Mouse (Mus musculus) midbrain, embryonic 13.5 days (tissue): ENCODE data around the gene Fsip1. TPM values are rescaled to one million over a fixed set of nuclear protein-coding genes. Genes with fewer than 3 reads are reported as not detected.
A peak's percentile ranks its signal among the peaks of the same experiment; 100 is the strongest.

Source experiments
- ATAC-seq: fragments of 200-750 bp; cut with Nextera tagmentation; 2 replicates; pipeline ENCODE4 v1.8.0; 2017; ENCODE audit warnings: mild to moderate bottlenecking, moderate TSS enrichment, moderate library complexity
- H3K27ac ChIP-seq: fragments of 300-500 bp; sonication (generic); 2 replicates; pipeline ENCODE4 v1.5.1; 2015; ENCODE audit warnings: inconsistent platforms, mild to moderate bottlenecking, moderate library complexity
- H3K27me3 ChIP-seq: fragments of 300-500 bp; sonication (generic); 2 replicates; pipeline ENCODE4 v1.6.1; 2015; ENCODE audit warnings: mild to moderate bottlenecking, inconsistent platforms
- H3K36me3 ChIP-seq: fragments of 300-500 bp; sonication (generic); 2 replicates; pipeline ENCODE4 v1.6.1; 2015; ENCODE audit warnings: mild to moderate bottlenecking, inconsistent platforms
- H3K4me1 ChIP-seq: fragments of 300-500 bp; sonication (generic); replicated peaks from 2 replicates; pipeline ENCODE4 v1.6.1; 2015; ENCODE audit warnings: inconsistent platforms
- H3K4me2 ChIP-seq: fragments of 300-500 bp; sonication (generic); replicated peaks from 2 replicates; pipeline ENCODE4 v1.6.1; 2015; ENCODE audit warnings: moderate library complexity, mild to moderate bottlenecking, inconsistent platforms
- H3K4me3 ChIP-seq: fragments of 300-500 bp; sonication (generic); replicated peaks from 2 replicates; pipeline ENCODE4 v1.5.1; 2015; ENCODE audit warnings: mild to moderate bottlenecking, inconsistent platforms
- H3K9ac ChIP-seq: fragments of 300-500 bp; sonication (generic); replicated peaks from 2 replicates; pipeline ENCODE4 v1.6.1; 2015; ENCODE audit warnings: mild to moderate bottlenecking, inconsistent platforms
- H3K9me3 ChIP-seq: fragments of 300-500 bp; sonication (generic); 2 replicates; pipeline ENCODE4 v1.6.1; 2016; ENCODE audit warnings: mild to moderate bottlenecking, inconsistent platforms
- WGBS: fragments of 180-500 bp; shearing (Covaris S2); methylation state at CpG from one replicate; pipeline ENCODE4 v1.1.7; 2015; 5-methylcytosine and 5-hydroxymethylcytosine counted together
- polyA plus RNA-seq: library from polyadenylated mRNA; unstranded; fragments of >200 nt; fragmentation: Nextera tagmentation; extraction: Ambion mirVana; gene quantifications from 2 replicates; pipeline ENCODE4 v1.2.1, GENCODE M21; 2015

The Fsip1 gene
- polyA plus RNA-seq, 1 experiment from 2014 or later = 1.6 TPM

GRCm38 (mm10) chr2:118248966-118249365, 7.8 kb downstream of the Fsip1 start:
- Histone ChIP-seq H3K27me3 (no peaks in the 10 kb centered on the region), H3K4me2 (no peak overlapping the region), H3K27ac (no peak overlapping the region), H3K9me3 (no peaks in the 10 kb centered on the region), H3K4me3 (no peak overlapping the region), H3K9ac (no peak overlapping the region), H3K36me3 (no peaks in the 10 kb centered on the region), H3K4me1 (no peaks in the 10 kb centered on the region)
- ATAC-seq = no peak
- 75% methylated on average over 12 of the region's 12 CpGs for WGBS

GRCm38 (mm10) chr2:118248016-118248415, 8.8 kb downstream of the Fsip1 start:
- Histone ChIP-seq H3K4me3 (no peak overlapping the region), H3K27ac (no peak overlapping the region), H3K9ac (no peak overlapping the region), H3K4me1 (no peaks in the 10 kb centered on the region), H3K27me3 (no peaks in the 10 kb centered on the region), H3K36me3 (no peaks in the 10 kb centered on the region), H3K4me2 (no peak overlapping the region), H3K9me3 (no peaks in the 10 kb centered on the region)
- ATAC-seq = no peak
- WGBS = 74% methylated on average over 2 of the region's 2 CpGs

GRCm38 (mm10) chr2:118245914-118246313, 10.9 kb downstream of the Fsip1 start:
- Histone ChIP-seq H3K4me1 (no peaks in the 10 kb centered on the region), H3K9ac (no peak overlapping the region), H3K4me2 (no peak overlapping the region), H3K36me3 (no peaks in the 10 kb centered on the region), H3K9me3 (no peaks in the 10 kb centered on the region), H3K27ac (no peak overlapping the region), H3K27me3 (no peaks in the 10 kb centered on the region), H3K4me3 (no peak overlapping the region)
- ATAC-seq = peak; percentile 81
- 17% methylated on average over 10 of the region's 10 CpGs for WGBS

GRCm38 (mm10) chr2:118236196-118236595, 20.6 kb downstream of the Fsip1 start:
- no peak for ATAC-seq
- WGBS = 84% methylated on average over 7 of the region's 7 CpGs
- H3K4me2 ChIP-seq = no peak overlapping the region
- H3K27me3 ChIP-seq = no peaks in the 10 kb centered on the region
- H3K4me1 ChIP-seq = no peaks in the 10 kb centered on the region
- no peaks in the 10 kb centered on the region for H3K9me3 ChIP-seq
- H3K27ac ChIP-seq = no peak overlapping the region
- H3K36me3 ChIP-seq = no peaks in the 10 kb centered on the region
- no peak overlapping the region for H3K9ac ChIP-seq
- no peak overlapping the region for H3K4me3 ChIP-seq

GRCm38 (mm10) chr2:118235614-118236013, 21.2 kb downstream of the Fsip1 start:
- WGBS = 85% methylated on average over 3 of the region's 3 CpGs
- Histone ChIP-seq H3K9me3 (no peaks in the 10 kb centered on the region), H3K27ac (no peak overlapping the region), H3K4me3 (no peak overlapping the region), H3K9ac (no peak overlapping the region), H3K36me3 (no peaks in the 10 kb centered on the region), H3K4me2 (no peak overlapping the region), H3K27me3 (no peaks in the 10 kb centered on the region), H3K4me1 (no peaks in the 10 kb centered on the region)
- no peak for ATAC-seq

GRCm38 (mm10) chr2:118230544-118230943, 26.2 kb downstream of the Fsip1 start:
- H3K9me3 ChIP-seq = no peaks in the 10 kb centered on the region
- WGBS = 88% methylated on average over 3 of the region's 3 CpGs

GRCm38 (mm10) chr2:118228486-118229079, 28.2 kb downstream of the Fsip1 start:
- H3K27me3 ChIP-seq = no peaks in the 10 kb centered on the region
- H3K4me3 ChIP-seq = no peak overlapping the region
- no peak for ATAC-seq
- no peak overlapping the region for H3K9ac ChIP-seq
- H3K27ac ChIP-seq = no peak overlapping the region
- no peaks in the 10 kb centered on the region for H3K9me3 ChIP-seq
- no peaks in the 10 kb centered on the region for H3K4me1 ChIP-seq
- 59% methylated on average over 4 of the region's 4 CpGs for WGBS
- no peaks in the 10 kb centered on the region for H3K36me3 ChIP-seq
- no peak overlapping the region for H3K4me2 ChIP-seq

More at GRCm38 (mm10) chr2:118230544-118230943, 26.2 kb downstream of the Fsip1 start:
- H3K4me1 ChIP-seq = no peaks in the 10 kb centered on the region
- H3K4me2 ChIP-seq = no peak overlapping the region
- no peak for ATAC-seq
- no peak overlapping the region for H3K4me3 ChIP-seq
- no peaks in the 10 kb centered on the region for H3K27me3 ChIP-seq
- H3K27ac ChIP-seq = no peak overlapping the region
- no peaks in the 10 kb centered on the region for H3K36me3 ChIP-seq
- no peak overlapping the region for H3K9ac ChIP-seq

- no peak for ATAC-seq
Measured at GRCm38 (mm10) chr2:118225316-118226041, 31.3 kb downstream of the Fsip1 start.

GRCm38 (mm10) chr2:118217993-118218595, 38.7 kb downstream of the Fsip1 start:
- ATAC-seq = peak; percentile 24; the same call in 1 of the 2 replicates
- Histone ChIP-seq H3K4me2 (no peak overlapping the region), H3K9me3 (no peaks in the 10 kb centered on the region), H3K4me1 (0 out of 2 replicates have a peak, but pooled peaks cover 9% of the 10 kb centered on the region), H3K27ac (no peak overlapping the region), H3K27me3 (peaks cover 21% of the 10 kb centered on the region), H3K4me3 (no peak overlapping the region), H3K36me3 (no peaks in the 10 kb centered on the region), H3K9ac (no peak overlapping the region)
- WGBS = 10% methylated on average over 4 of the region's 4 CpGs

More at GRCm38 (mm10) chr2:118225316-118226041, 31.3 kb downstream of the Fsip1 start:
- Histone ChIP-seq H3K9me3 (no peaks in the 10 kb centered on the region), H3K4me1 (no peaks in the 10 kb centered on the region), H3K4me2 (no peak overlapping the region), H3K27me3 (peaks cover 7% of the 10 kb centered on the region; the same call in 1 of the 2 replicates), H3K27ac (no peak overlapping the region), H3K36me3 (no peaks in the 10 kb centered on the region), H3K4me3 (no peak overlapping the region), H3K9ac (no peak overlapping the region)
- WGBS = 85% methylated on average over 10 of the region's 10 CpGs

GRCm38 (mm10) chr2:118209712-118210111, 47.1 kb downstream of the Fsip1 start:
- H3K4me3 ChIP-seq = no peak overlapping the region
- peaks cover 16% of the 10 kb centered on the region for H3K4me1 ChIP-seq
- no peaks in the 10 kb centered on the region for H3K36me3 ChIP-seq
- H3K27me3 ChIP-seq = peaks cover 24% of the 10 kb centered on the region
- no peaks in the 10 kb centered on the region for H3K9me3 ChIP-seq
- H3K4me2 ChIP-seq = no peak overlapping the region
- H3K27ac ChIP-seq = no peak overlapping the region
- WGBS = 83% methylated on average over 5 of the region's 5 CpGs
- ATAC-seq = no peak
- H3K9ac ChIP-seq = no peak overlapping the region

GRCm38 (mm10) chr2:118208651-118209050, 48.1 kb downstream of the Fsip1 start:
- Histone ChIP-seq H3K9me3 (no peaks in the 10 kb centered on the region), H3K36me3 (no peaks in the 10 kb centered on the region), H3K4me2 (no peak overlapping the region), H3K27ac (no peak overlapping the region), H3K4me1 (peaks cover 26% of the 10 kb centered on the region), H3K27me3 (peaks cover 20% of the 10 kb centered on the region), H3K4me3 (no peak overlapping the region), H3K9ac (no peak overlapping the region)
- WGBS = 26% methylated on average over 5 of the region's 5 CpGs
- ATAC-seq = no peak

GRCm38 (mm10) chr2:118205991-118206585, 50.7 kb downstream of the Fsip1 start:
- 27% methylated on average over 8 of the region's 8 CpGs for WGBS
- peaks cover 15% of the 10 kb centered on the region for H3K27me3 ChIP-seq
- no peak for ATAC-seq
- H3K4me3 ChIP-seq = no peak overlapping the region
- H3K9me3 ChIP-seq = no peaks in the 10 kb centered on the region
- H3K9ac ChIP-seq = no peak overlapping the region
- H3K36me3 ChIP-seq = no peaks in the 10 kb centered on the region
- H3K27ac ChIP-seq = no peak overlapping the region
- H3K4me1 ChIP-seq = peaks cover 45% of the 10 kb centered on the region
- H3K4me2 ChIP-seq = no peak overlapping the region
